Mouse (Mus musculus): ENCODE measurements at regions not wholly inside any gene's neighbourhood (a gene's known extent, or its start where the extent isn't known, plus 50 kb on each side); places are given as distances from the start of the nearest gene placed in this dataset.

- TF ChIP-seq POLR2A (IDR thresholded peaks at IDR 0.05; ENCODE audit: low read depth, low read length) (no peak), CTCF (conservative IDR thresholded peaks at IDR 0.05; ENCODE audit: insufficient read depth, insufficient read length, low read depth, low read length) (no peak)
These were observed 350.4 kb upstream of the Meis1 start for GRCm38 (mm10) chr11:19369152-19369551.

All from kidney, adult 2 months (tissue).